Mouse (Mus musculus) limb, embryonic 10.5 days (tissue): ENCODE measurements around the gene Rin2. TPM values are rescaled to one million over a fixed set of nuclear protein-coding genes. Genes with fewer than 3 reads are reported as not detected.
A peak's percentile ranks its signal among the peaks of the same experiment; 100 is the strongest.

Experiments
- DNase-seq: peaks from one replicate; pipeline ENCODE4 v3.0.0-alpha.2; 2017; ENCODE audit warnings: low spot score
- H3K27ac ChIP-seq: fragments of 300-500 bp; sonication (generic); 2 replicates; pipeline ENCODE4 v1.5.1; 2016; ENCODE audit warnings: mild to moderate bottlenecking
- H3K27me3 ChIP-seq: fragments of 300-500 bp; sonication (generic); 2 replicates; pipeline ENCODE4 v1.6.1; 2016; ENCODE audit warnings: low read depth, mild to moderate bottlenecking; ENCODE audit not compliant: poor library complexity, severe bottlenecking
- H3K36me3 ChIP-seq: fragments of 300-500 bp; sonication (generic); 2 replicates; pipeline ENCODE4 v1.6.1; 2016; ENCODE audit warnings: mild to moderate bottlenecking, moderate library complexity
- H3K4me1 ChIP-seq: fragments of 300-500 bp; sonication (generic); 2 replicates; pipeline ENCODE4 v1.6.1; 2016
- H3K4me3 ChIP-seq: fragments of 300-500 bp; sonication (generic); 2 replicates; pipeline ENCODE4 v1.5.1; 2016; ENCODE audit warnings: mild to moderate bottlenecking, moderate library complexity
- H3K9me3 ChIP-seq: fragments of 300-500 bp; sonication (generic); replicated peaks from 2 replicates; pipeline ENCODE4 v1.6.1; 2016; ENCODE audit warnings: mild to moderate bottlenecking
- WGBS: fragments of 180-500 bp; shearing (Covaris S2); methylation state at CpG from one replicate; pipeline ENCODE4 v1.1.7; 2016; 5-methylcytosine and 5-hydroxymethylcytosine counted together
- polyA plus RNA-seq: library from polyadenylated mRNA; unstranded; fragments of >200 nt; fragmentation: Nextera tagmentation; extraction: Ambion mirVana; gene quantifications from 2 replicates; pipeline ENCODE4 v1.2.1, GENCODE M21; 2016

Gene Rin2
- polyA plus RNA-seq, 1 experiment from 2014 or later = 11.8 TPM

DNA sequence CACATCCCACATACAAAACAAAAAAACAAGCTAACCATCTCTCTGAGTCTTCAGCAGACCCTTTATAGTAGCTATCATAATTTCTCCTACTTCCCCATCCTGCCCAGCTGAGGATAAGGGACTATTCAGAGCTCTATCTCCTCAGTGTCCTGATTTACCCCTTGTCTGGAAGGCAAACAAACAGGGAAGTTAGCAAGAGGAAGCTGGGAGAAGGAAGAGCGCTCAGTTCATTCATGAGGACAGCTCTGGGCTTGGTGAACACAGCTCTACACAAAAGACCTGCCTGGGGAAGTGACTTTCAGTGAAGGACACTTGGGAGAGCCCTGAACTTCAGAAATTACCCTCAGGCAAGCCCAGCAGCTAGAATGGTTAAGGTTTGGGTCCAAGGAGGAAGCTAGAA, 137.8 kb downstream of the Rin2 start:
- H3K36me3 ChIP-seq = peaks cover 5% of the 10 kb centered on the region; the same call in 1 of the 2 replicates
- no peak overlapping the region for H3K4me3 ChIP-seq
- no peak for DNase-seq
- H3K4me1 ChIP-seq = no peaks in the 10 kb centered on the region
- H3K27ac ChIP-seq = no peak overlapping the region
- 89% methylated on average over 1 of the region's 1 CpGs for WGBS
- H3K9me3 ChIP-seq = 0 out of 2 replicates have a peak, but pooled peaks cover 5% of the 10 kb centered on the region
- H3K27me3 ChIP-seq = no peaks in the 10 kb centered on the region

DNA sequence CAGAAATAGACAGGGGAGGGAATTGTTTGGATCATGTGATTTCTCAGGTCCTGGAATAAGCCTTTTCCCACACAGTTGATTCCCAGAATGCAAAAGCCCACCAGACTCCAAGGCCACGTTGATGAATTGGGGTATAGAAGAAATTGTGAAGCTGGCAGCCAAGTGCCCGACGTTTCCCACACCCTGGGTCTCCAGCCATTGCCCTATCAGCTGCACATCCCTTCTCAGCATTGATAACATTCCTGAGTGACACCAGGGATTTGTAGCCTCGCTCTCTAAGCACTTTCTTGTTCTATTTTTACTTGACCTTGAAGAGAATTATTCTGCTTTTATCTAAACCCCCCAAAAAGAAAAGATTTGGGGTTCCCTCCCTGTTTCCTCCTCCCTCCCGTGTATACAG, 142.2 kb downstream of the Rin2 start:
- no peaks in the 10 kb centered on the region for H3K4me1 ChIP-seq

DNA sequence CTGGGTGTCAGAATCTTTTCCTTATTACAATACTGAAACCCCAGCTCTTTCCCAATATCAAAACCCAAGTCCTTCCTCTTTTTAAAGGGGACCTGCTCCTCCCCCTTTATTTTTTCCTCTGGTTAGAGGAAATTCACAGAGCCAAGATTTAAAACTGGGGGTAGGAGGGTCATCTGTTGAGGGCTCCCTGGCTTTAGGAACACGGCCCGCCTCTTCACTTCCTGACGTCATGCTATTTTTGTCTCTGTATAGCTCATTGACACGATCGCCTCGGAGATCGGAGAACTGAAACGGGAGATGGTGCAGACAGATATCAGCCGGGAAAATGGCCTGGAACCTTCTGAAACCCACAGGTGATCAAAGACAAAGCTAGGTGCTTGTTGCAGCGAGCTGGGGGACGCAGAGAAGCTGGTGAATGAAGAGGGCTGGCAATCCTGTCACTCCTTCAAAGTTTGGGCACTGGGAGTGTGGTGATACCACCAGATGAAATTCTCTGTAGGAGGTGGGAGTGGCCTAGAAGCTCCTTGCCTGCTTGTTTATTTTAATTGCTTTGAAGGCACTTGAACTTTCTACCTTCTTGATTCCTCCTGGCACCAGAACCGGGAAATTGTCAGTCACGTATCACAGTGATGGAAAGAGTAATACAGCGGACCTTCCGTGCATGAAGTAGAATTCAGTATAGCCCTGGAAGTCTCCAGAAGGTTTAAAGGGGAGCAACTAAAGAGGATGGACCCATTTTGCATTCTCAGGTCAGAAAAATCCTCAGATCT, 147.2 kb downstream of the Rin2 start:
- H3K4me1 ChIP-seq = peaks cover 4% of the 10 kb centered on the region; the same call in 1 of the 2 replicates
- no peak overlapping the region for H3K27ac ChIP-seq
- DNase-seq = no peak
- H3K9me3 ChIP-seq = no peaks in the 10 kb centered on the region
- WGBS = 84% methylated on average over 15 of the region's 15 CpGs
- no peak overlapping the region for H3K4me3 ChIP-seq
- no peaks in the 10 kb centered on the region for H3K27me3 ChIP-seq
- H3K36me3 ChIP-seq = no peaks in the 10 kb centered on the region

More for the DNA sequence above, 142.2 kb downstream of the Rin2 start:
- 0 out of 2 replicates have a peak, but pooled peaks cover 5% of the 10 kb centered on the region for H3K9me3 ChIP-seq
- 74% methylated on average over 5 of the region's 5 CpGs for WGBS
- no peaks in the 10 kb centered on the region for H3K27me3 ChIP-seq
- no peak overlapping the region for H3K4me3 ChIP-seq
- DNase-seq = no peak
- H3K27ac ChIP-seq = no peak overlapping the region
- H3K36me3 ChIP-seq = peaks cover 5% of the 10 kb centered on the region; the same call in 1 of the 2 replicates

DNA sequence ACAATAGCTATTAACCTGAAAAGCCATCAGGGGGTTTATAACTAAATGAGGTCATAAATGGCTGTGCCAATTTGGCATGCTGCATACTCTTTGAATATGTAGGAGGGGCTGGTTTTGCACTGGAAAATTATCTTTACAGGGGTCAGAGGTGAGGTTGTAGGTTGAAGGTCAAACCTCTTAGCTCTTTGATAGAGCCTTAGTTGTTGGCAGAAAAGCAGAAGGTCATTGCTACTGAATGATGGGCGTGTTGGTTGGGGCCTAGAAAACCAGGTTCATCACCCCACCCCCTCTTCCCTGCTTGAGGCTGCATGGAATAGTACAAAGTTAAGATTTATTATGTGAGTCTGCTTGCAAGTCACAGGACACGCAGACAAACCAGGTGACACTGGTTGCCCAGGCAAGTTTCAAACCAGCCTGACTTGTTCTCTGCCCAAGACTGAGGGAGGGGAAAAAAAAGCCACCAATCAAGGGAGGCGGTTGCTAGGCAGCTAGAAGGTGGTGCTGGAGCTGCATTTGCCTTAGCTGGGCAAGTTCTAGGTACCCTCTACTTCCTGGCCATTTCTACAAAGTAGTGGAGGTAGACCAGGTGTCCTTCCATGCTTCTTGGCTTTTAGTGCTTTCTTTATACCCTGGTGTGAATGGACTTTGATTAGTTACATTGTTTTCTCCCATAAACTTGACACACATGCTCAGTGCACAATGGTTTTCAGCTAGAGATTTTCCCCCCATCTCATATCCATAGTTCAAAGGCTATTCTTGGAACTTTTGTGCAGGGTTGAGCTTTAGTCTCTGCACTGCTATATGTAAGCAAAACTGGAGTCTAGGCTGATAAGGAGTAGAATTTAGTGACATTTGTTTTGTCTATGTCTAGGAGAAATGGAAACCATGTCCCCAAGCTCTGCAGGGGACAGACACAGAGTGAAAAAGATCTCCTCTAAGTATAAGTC, 148.0 kb downstream of the Rin2 start:
- no peak for DNase-seq
- Histone ChIP-seq H3K27ac (no peak overlapping the region), H3K27me3 (no peaks in the 10 kb centered on the region), H3K9me3 (no peaks in the 10 kb centered on the region), H3K4me1 (peaks cover 4% of the 10 kb centered on the region; the same call in 1 of the 2 replicates), H3K4me3 (no peak overlapping the region), H3K36me3 (no peaks in the 10 kb centered on the region)
- 55% methylated on average over 3 of the region's 3 CpGs for WGBS

DNA sequence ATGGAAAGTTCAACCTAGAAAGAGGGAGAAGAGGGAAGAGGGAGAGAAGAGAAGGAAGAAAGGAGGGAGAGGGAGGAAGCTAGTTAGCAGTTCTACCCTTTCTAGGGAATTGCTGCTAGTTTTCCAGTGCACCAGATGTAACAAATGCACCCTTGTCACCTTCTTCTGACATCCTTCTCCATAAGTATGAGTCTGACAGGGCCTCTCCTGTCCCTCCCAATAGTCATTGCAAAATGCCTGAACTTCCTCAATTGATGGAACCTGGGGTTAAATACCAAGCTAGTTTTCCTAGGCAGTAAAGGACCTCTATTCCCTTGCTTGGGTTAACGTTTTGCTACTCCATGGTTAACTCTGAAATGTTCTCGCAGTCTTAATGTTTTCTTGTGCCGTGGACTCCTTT, 149.7 kb downstream of the Rin2 start:
- Histone ChIP-seq H3K4me1 (peaks cover 4% of the 10 kb centered on the region; the same call in 1 of the 2 replicates), H3K9me3 (no peaks in the 10 kb centered on the region), H3K4me3 (no peak overlapping the region), H3K27me3 (no peaks in the 10 kb centered on the region), H3K36me3 (no peaks in the 10 kb centered on the region), H3K27ac (no peak overlapping the region)
- 93% methylated on average over 3 of the region's 3 CpGs for WGBS
- DNase-seq = no peak

DNA sequence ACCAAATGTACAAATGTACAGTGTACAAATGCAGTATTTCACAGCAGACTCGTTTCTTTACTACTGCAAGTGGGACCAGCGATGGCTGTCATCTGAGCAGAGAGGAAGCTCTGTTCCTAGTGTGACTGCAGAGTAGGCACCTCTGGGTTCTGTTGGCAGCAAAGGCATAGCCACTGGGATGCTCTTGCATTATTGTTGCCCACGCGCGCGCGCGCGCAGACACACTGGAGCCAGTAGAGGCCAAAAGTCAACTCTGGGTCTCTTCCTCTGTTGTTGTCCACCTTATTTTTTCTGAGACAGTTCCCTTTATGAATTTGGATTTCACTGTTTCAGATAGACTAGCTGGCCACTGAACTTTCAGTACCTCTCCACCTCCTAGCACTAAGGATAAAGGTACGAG, 150.2 kb downstream of the Rin2 start:
- no peak for DNase-seq
- H3K4me1 ChIP-seq = peaks cover 4% of the 10 kb centered on the region; the same call in 1 of the 2 replicates
- no peaks in the 10 kb centered on the region for H3K9me3 ChIP-seq
- no peak overlapping the region for H3K27ac ChIP-seq
- WGBS = 97% methylated on average over 10 of the region's 10 CpGs
- no peaks in the 10 kb centered on the region for H3K36me3 ChIP-seq
- H3K27me3 ChIP-seq = no peaks in the 10 kb centered on the region
- no peak overlapping the region for H3K4me3 ChIP-seq

DNA sequence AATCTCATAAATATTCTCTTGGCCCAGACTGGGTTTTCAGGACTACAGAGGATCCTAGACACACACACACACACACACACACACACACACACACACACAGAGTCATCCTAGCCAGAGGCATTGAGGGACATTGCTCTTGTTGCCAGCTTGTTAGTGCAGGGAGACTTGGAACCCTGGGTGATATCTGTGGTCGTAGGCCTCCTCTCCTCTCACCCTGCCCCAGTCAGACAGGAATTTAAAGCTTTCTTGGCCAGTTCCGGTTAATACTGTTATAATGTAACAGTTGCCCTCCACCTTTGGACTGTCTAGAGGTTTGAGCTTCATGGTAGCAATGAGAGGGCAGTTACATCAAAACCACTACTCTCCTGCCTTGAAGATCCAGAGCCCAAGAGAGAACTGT, 152.9 kb downstream of the Rin2 start:
- 86% methylated on average over 2 of the region's 2 CpGs for WGBS
- DNase-seq = no peak
- no peak overlapping the region for H3K4me3 ChIP-seq
- H3K9me3 ChIP-seq = no peaks in the 10 kb centered on the region
- no peak overlapping the region for H3K27ac ChIP-seq
- H3K27me3 ChIP-seq = no peaks in the 10 kb centered on the region
- peaks cover 20% of the 10 kb centered on the region for H3K4me1 ChIP-seq
- H3K36me3 ChIP-seq = no peaks in the 10 kb centered on the region

DNA sequence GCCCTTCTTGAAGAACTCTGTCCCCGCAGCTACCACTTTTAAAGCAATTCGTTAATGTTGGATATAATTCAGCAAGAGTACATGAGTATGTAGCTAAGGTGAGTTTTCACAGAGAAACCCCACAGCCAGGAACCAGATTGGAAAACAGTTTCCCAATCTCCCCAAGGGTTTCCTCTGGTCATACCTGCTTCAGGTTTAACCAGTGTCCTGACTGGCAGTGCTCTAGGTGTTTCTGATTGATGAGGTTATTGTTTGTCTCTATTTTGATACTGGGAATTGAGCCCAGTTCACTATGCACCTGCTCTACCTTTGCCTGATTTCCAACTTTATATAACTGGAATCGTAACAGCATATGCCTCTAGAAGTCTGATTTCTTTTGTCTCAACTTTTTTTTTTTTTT, 153.6 kb downstream of the Rin2 start:
- Histone ChIP-seq H3K4me3 (no peak overlapping the region), H3K36me3 (no peaks in the 10 kb centered on the region), H3K27me3 (no peaks in the 10 kb centered on the region), H3K4me1 (peaks cover 23% of the 10 kb centered on the region), H3K27ac (no peak overlapping the region), H3K9me3 (no peaks in the 10 kb centered on the region)
- no peak for DNase-seq
- 96% methylated on average over 3 of the region's 3 CpGs for WGBS

DNA sequence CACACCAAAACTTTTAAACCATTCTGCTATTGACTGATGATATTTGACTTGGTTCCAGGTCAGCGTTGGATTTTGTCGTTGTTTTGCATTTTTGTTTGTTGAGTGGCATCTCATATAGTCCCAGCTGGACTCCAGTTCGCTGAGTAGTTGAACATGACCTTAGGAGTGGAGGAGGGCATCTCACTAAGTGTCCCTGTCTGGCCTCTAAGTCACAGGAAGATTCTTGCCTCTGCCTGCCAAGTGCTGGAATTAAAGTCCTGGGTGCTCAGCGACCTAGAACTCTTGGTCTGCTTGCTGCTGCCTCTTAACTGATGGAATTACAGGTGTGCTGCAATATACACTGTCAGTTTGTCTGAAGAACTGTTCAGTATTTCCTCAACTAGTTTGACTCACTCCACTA, 154.2 kb downstream of the Rin2 start:
- peaks cover 25% of the 10 kb centered on the region for H3K4me1 ChIP-seq
- 88% methylated on average over 4 of the region's 4 CpGs for WGBS
- H3K9me3 ChIP-seq = no peaks in the 10 kb centered on the region
- H3K4me3 ChIP-seq = no peak overlapping the region
- H3K27ac ChIP-seq = no peak overlapping the region
- no peaks in the 10 kb centered on the region for H3K36me3 ChIP-seq
- no peaks in the 10 kb centered on the region for H3K27me3 ChIP-seq
- DNase-seq = no peak

DNA sequence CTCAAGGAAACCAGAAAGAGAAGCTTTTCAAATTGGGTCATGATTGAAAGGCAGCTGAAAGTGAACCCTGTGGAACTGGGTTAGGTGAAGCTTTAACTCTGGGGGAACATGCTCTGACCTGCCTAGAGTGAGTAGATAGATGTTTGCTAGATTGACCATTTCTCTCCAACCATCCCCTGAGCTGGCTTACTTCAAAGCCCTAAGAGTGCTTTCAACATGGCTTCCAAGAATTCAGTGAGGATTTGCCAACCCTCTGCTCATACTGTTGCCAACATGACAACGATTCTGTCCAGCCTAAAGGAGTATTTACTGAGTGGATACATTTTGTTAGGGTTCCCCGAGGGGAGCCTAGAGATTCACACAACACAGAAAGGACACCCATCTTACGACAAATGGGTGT, 155.4 kb downstream of the Rin2 start:
- Histone ChIP-seq H3K27ac (no peak overlapping the region), H3K36me3 (no peaks in the 10 kb centered on the region), H3K27me3 (no peaks in the 10 kb centered on the region), H3K4me3 (no peak overlapping the region), H3K4me1 (peaks cover 25% of the 10 kb centered on the region), H3K9me3 (no peaks in the 10 kb centered on the region)
- DNase-seq = no peak
- 87% methylated on average over 3 of the region's 3 CpGs for WGBS

DNA sequence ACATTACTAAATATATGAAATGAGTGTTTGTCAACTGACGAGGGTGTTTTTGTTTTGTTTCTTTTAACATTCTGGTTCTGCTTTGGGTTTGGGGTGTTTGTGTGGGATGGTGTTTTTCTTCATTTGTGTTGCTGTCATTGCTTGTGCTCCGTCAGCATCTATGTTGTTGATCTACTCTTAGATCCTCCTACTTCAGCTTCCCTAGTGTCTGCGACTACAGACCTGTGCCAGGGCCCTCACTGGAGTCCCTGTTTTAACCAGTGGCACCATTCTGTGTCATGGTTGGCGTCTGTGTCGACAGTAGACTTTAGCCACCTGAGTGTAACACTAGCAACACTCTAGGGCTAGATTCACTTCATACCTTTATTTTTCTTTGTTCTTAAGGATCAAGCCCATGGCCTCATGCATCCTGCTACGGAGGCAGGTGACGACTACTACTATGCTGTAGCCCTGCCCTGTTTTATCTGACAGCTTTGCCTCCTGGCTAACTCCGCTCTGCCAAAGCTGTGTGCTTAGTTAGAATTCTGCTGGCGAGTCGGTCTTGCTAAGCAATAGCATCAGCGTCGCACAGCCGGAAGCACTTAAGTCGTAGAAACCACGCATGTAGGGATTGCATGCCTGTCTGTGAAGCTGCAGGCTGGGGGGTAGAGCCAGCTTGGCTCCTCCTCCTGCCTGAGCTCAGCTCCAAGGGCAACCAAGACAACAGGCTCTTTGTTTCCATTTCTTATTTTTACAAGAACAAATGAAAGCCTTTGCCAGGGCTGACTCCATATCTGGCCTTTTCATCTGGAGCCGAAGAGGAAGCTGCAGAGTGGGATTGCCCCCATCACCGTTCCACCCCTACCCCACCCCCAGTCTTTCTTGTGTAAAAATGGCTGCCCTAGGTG, 157.2 kb downstream of the Rin2 start:
- H3K27ac ChIP-seq = peak overlapping the region; percentile 88
- H3K4me1 ChIP-seq = peaks cover 25% of the 10 kb centered on the region
- WGBS = 56% methylated on average over 17 of the region's 17 CpGs
- peak; percentile 69 for DNase-seq
- no peaks in the 10 kb centered on the region for H3K9me3 ChIP-seq
- no peaks in the 10 kb centered on the region for H3K36me3 ChIP-seq
- no peak overlapping the region for H3K4me3 ChIP-seq
- H3K27me3 ChIP-seq = no peaks in the 10 kb centered on the region

DNA sequence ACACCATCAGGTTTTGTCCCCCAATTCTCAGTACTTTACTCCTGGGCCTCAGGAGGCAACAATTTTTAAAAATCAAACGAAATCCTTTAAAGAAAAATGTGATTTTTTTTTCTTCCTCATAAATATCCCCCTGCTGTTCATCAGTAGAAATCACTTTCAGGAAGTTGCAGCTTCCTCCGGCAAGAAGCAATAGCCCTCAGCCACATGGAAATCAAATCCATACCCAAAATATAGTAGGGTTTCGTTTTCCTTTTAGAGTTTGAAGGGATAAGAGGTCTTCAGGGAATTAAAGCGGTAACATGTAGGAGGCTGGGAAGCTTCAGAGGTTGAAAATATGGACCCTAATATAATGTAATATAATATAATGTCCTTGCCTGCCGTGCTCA, 157.8 kb downstream of the Rin2 start:
- WGBS = 69% methylated on average over 5 of the region's 5 CpGs
- Histone ChIP-seq H3K36me3 (no peaks in the 10 kb centered on the region), H3K4me3 (no peak overlapping the region), H3K9me3 (no peaks in the 10 kb centered on the region), H3K4me1 (peaks cover 25% of the 10 kb centered on the region), H3K27ac (peak overlapping the region; percentile 88), H3K27me3 (no peaks in the 10 kb centered on the region)
- DNase-seq = no peak
